Mouse (Mus musculus) intestine, embryonic 15.5 days (tissue): ENCODE measurements around the gene 1810043G02Rik. TPM values are rescaled to one million over a fixed set of nuclear protein-coding genes. Genes with fewer than 3 reads are reported as not detected.

ENCODE experiments used
- ATAC-seq: fragments of 200-750 bp; cut with Nextera tagmentation; 2 replicates; pipeline ENCODE4 v1.8.0; 2017; ENCODE audit warnings: moderate TSS enrichment, moderate library complexity
- H3K27ac ChIP-seq: fragments of 300-500 bp; sonication (generic); 2 replicates; pipeline ENCODE4 v1.5.1; 2015; ENCODE audit warnings: mild to moderate bottlenecking, inconsistent platforms
- H3K27me3 ChIP-seq: fragments of 300-500 bp; sonication (generic); replicated peaks from 2 replicates; pipeline ENCODE4 v1.6.1; 2015; ENCODE audit warnings: inconsistent platforms
- H3K36me3 ChIP-seq: fragments of 300-500 bp; sonication (generic); 2 replicates; pipeline ENCODE4 v1.6.1; 2015; ENCODE audit warnings: inconsistent platforms
- H3K4me1 ChIP-seq: fragments of 300-500 bp; sonication (generic); replicated peaks from 2 replicates; pipeline ENCODE4 v1.6.1; 2015; ENCODE audit warnings: inconsistent platforms
- H3K4me2 ChIP-seq: fragments of 300-500 bp; sonication (generic); replicated peaks from 2 replicates; pipeline ENCODE4 v1.6.1; 2015; ENCODE audit warnings: mild to moderate bottlenecking, inconsistent platforms
- H3K4me3 ChIP-seq: fragments of 300-500 bp; sonication (generic); replicated peaks from 2 replicates; pipeline ENCODE4 v1.5.1; 2015; ENCODE audit warnings: inconsistent platforms
- H3K9ac ChIP-seq: fragments of 300-500 bp; sonication (generic); 2 replicates; pipeline ENCODE4 v1.6.1; 2015; ENCODE audit warnings: inconsistent platforms
- H3K9me3 ChIP-seq: fragments of 300-500 bp; sonication (generic); 2 replicates; pipeline ENCODE4 v1.6.1; 2016; ENCODE audit warnings: inconsistent platforms
- WGBS: fragments of 180-500 bp; shearing (Covaris S2); methylation state at CpG from one replicate; pipeline ENCODE4 v1.1.7; 2015; 5-methylcytosine and 5-hydroxymethylcytosine counted together
- polyA plus RNA-seq: library from polyadenylated mRNA; unstranded; fragments of >200 nt; fragmentation: Nextera tagmentation; extraction: Ambion mirVana; gene quantifications from 2 replicates; pipeline ENCODE4 v1.2.1, GENCODE M21; 2015

The 1810043G02Rik gene
- polyA plus RNA-seq, 1 experiment from 2014 or later, result 17.3 TPM

DNA sequence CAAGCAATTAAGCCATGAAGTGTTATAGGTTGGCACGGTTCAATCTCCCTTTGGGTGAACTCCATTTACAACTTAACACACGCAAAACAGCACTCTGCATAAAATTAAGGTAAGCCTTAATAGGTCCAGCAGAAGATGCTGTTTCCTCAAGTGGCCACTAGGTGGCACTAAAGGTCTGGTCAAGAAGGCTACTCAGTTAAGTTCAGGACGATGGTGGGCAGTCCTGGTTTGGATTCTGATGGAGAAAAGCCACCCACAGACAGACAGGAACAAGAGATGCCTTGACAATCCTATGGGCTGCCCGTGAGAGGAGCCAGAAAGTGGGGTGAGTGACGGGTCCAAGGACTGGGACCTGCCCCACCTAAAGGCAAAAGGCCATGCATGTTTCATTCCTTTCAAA lies 49.8 kb downstream of the 1810043G02Rik start:
- peak; percentile 80 for ATAC-seq
- Histone ChIP-seq H3K9me3 (no peaks in the 10 kb centered on the region), H3K36me3 (no peaks in the 10 kb centered on the region), H3K27ac (no peak overlapping the region), H3K4me3 (no peak overlapping the region), H3K4me1 (no peaks in the 10 kb centered on the region), H3K27me3 (no peaks in the 10 kb centered on the region), H3K4me2 (no peak overlapping the region), H3K9ac (no peak overlapping the region)
- WGBS, result 5% methylated on average over 5 of the region's 5 CpGs

GRCm38 (mm10) chr10:78029080-78029479 lies 50.8 kb downstream of the 1810043G02Rik start:
- no peaks in the 10 kb centered on the region for H3K27me3 ChIP-seq
- no peak overlapping the region for H3K4me3 ChIP-seq
- no peak overlapping the region for H3K9ac ChIP-seq
- no peaks in the 10 kb centered on the region for H3K36me3 ChIP-seq
- ATAC-seq, result no peak
- 96% methylated on average over 1 of the region's 1 CpGs for WGBS
- H3K27ac ChIP-seq, result no peak overlapping the region
- H3K4me2 ChIP-seq, result no peak overlapping the region
- no peaks in the 10 kb centered on the region for H3K4me1 ChIP-seq
- no peaks in the 10 kb centered on the region for H3K9me3 ChIP-seq

GRCm38 (mm10) chr10:78031987-78032386 lies 53.7 kb downstream of the 1810043G02Rik start:
- no peaks in the 10 kb centered on the region for H3K4me1 ChIP-seq
- ATAC-seq, result peak; percentile 57

More at GRCm38 (mm10) chr10:78031987-78032386, 53.7 kb downstream of the 1810043G02Rik start:
- no peak overlapping the region for H3K4me2 ChIP-seq
- no peaks in the 10 kb centered on the region for H3K27me3 ChIP-seq
- no peak overlapping the region for H3K9ac ChIP-seq
- H3K4me3 ChIP-seq, result no peak overlapping the region
- H3K9me3 ChIP-seq, result no peaks in the 10 kb centered on the region
- H3K36me3 ChIP-seq, result no peaks in the 10 kb centered on the region
- WGBS, result 70% methylated on average over 2 of the region's 2 CpGs
- H3K27ac ChIP-seq, result 0 out of 2 replicates have a peak overlapping the region, but pooled peaks have one; percentile 3

Other genes starting within 250 kb of the 1810043G02Rik start
- gene Gm18596, start 235.9 kb upstream of the 1810043G02Rik start, polyA plus RNA-seq, result not detected in 2 replicates
- gene Gm9736, start 227.2 kb upstream of the 1810043G02Rik start, polyA plus RNA-seq, result not detected in 2 replicates
- gene Gm3233, start 218.8 kb upstream of the 1810043G02Rik start, polyA plus RNA-seq, result not detected in 2 replicates
- not detected in 2 replicates for gene Gm3238, start 207.2 kb upstream of the 1810043G02Rik start, polyA plus RNA-seq
- gene Gm7138, start 201.6 kb upstream of the 1810043G02Rik start, polyA plus RNA-seq, result not detected in 2 replicates
- not detected in 2 replicates for gene Gm3250, start 196.0 kb upstream of the 1810043G02Rik start, polyA plus RNA-seq
- gene Gm7137, start 190.3 kb upstream of the 1810043G02Rik start, polyA plus RNA-seq, result not detected in 2 replicates
- not detected in 2 replicates for gene Gm9639, start 183.4 kb upstream of the 1810043G02Rik start, polyA plus RNA-seq
- not detected in 2 replicates for gene Gm19668, start 179.4 kb upstream of the 1810043G02Rik start, polyA plus RNA-seq
- not detected in 2 replicates for gene Gm9507, start 166.7 kb upstream of the 1810043G02Rik start, polyA plus RNA-seq
- gene Gm2696, start 163.8 kb upstream of the 1810043G02Rik start, polyA plus RNA-seq, result not detected in 2 replicates
- gene Krtap10-4, start 151.4 kb upstream of the 1810043G02Rik start, polyA plus RNA-seq, result not detected in 2 replicates
- gene Krtap10-10, start 142.6 kb upstream of the 1810043G02Rik start, polyA plus RNA-seq, result not detected in 2 replicates
- gene Gm36176, start 131.7 kb upstream of the 1810043G02Rik start, polyA plus RNA-seq, result not detected in 2 replicates
- not detected in 2 replicates for gene Gm10318, start 125.7 kb upstream of the 1810043G02Rik start, polyA plus RNA-seq
- gene Gm3285, start 116.5 kb upstream of the 1810043G02Rik start, polyA plus RNA-seq, result not detected in 2 replicates
- 3.9 TPM in 2 replicates for gene Lrrc3, start 76.0 kb upstream of the 1810043G02Rik start, polyA plus RNA-seq
- 1.1 and 1.2 TPM in 2 replicates for gene Trpm2, start 8.0 kb upstream of the 1810043G02Rik start, polyA plus RNA-seq
- gene Pfkl, start 31.6 kb downstream of the 1810043G02Rik start, polyA plus RNA-seq, result 252 and 254 TPM in 2 replicates
- 0.11 and 0.31 TPM in 2 replicates for gene Dnmt3l, start 63.4 kb downstream of the 1810043G02Rik start, polyA plus RNA-seq
- gene Aire, start 65.1 kb downstream of the 1810043G02Rik start, polyA plus RNA-seq, result 0.15 and 0.28 TPM in 2 replicates
- gene Icosl, start 90.8 kb downstream of the 1810043G02Rik start, polyA plus RNA-seq, result 4.7 and 4.8 TPM in 2 replicates
- gene D10Jhu81e, start 191.3 kb downstream of the 1810043G02Rik start, polyA plus RNA-seq, result 34.9 and 37.2 TPM in 2 replicates
- gene Pwp2, start 206.6 kb downstream of the 1810043G02Rik start, polyA plus RNA-seq, result 17.5 and 17.7 TPM in 2 replicates